Mouse (Mus musculus): ENCODE results near the gene Spesp1. TPM values are rescaled to one million over a fixed set of nuclear protein-coding genes. Genes with fewer than 3 reads are reported as not detected.
A peak's percentile ranks its signal among the peaks of the same experiment; 100 is the strongest.

Spesp1 gene
- polyA plus RNA-seq, 1 experiment from 2014 or later = not detected

DNA sequence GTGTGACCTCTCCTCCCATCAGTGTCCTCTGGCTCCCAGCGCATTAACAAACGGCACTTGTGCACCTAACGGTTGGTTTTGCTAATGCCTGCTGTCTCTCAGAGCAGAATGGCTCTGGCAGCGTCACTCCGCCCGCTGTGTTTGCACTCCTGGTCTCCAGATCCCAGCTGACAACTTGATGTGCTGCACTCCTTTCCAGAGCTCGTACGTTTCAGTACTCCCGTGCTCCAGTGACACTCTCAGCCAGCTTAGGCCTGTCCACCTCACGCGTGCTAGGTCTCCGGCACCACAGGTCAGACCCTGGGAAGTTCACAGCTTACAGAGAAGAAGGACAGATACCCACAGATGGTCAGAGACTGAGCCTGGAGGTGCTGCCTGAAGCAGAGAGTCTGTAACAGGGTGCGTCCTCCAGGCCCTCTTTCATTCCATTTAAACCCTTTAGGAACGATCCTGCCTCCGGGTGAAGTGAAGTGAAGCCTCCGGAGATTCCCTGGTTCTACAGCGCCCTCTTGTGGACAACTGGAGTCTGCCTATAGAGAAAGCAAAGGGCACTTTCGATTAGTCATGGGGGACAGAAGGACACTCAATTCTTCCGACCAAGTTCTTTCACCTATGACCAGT, 37.9 kb downstream of the Spesp1 start:
- Histone ChIP-seq H3K9me3 (no peaks in the 10 kb centered on the region), H3K4me1 (peaks cover 4% of the 10 kb centered on the region; the same call in 1 of the 2 replicates), H3K4me3 (no peak overlapping the region), H3K36me3 (no peaks in the 10 kb centered on the region), H3K9ac (no peak overlapping the region), H3K27me3 (replicated peaks) (no peaks in the 10 kb centered on the region), H3K27ac (no peak overlapping the region), H3K4me2 (replicated peaks) (peak overlapping the region; percentile 47)
- ATAC-seq (ENCODE audit: low FRiP score, low read depth) = peak; percentile 37
- 28% methylated on average over 19 of the region's 19 CpGs for WGBS

DNA sequence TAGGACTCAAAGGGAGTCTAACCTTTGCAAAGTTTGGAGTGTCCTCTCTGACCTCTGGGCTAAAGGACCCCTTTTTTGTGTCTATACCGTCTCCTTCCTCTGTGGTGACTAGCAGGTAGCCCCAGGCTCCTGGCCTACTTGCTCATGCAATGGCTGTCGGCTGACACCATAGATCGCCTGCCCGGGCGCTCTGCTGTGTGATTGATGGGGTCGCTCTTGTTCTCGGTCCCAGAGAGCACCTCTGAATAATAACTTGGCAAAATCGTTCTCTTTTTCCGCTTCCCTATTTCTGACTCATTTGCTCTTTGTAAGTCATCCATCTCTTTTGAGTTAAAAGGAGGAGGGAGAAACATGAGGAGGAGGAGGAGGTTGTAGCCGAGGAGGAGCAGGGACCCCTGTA, 42.0 kb downstream of the Spesp1 start:
- H3K9me3 ChIP-seq = no peaks in the 10 kb centered on the region

DNA sequence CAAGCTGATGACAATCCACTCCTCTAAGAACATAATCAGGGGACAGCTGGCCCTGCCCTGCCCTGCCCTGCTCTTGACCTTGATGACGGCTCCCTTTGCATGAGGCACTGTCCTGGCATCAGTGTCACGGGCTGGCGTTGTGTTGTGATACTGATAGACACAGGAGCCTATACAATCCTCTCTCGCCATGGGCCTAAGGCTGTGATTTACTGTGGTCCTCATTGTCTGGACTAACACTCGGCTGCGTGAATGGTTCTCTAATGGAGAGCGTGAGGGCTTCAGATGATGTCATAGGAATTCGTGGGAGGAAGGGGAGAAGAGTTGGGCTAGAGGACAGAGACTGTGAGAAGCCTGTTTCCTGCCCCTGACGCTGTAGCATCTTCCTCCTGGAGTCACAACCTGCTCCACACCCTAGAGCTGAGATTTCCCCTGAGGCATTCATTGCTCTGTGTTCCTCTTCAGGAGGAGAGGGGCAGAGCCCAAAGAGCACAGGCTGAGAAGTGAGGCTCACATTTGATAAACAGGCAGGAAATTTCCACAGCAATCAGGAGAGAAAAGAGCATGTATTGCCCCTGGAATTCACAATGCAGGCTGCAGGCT, 44.5 kb downstream of the Spesp1 start:
- Histone ChIP-seq H3K27ac (no peak overlapping the region), H3K4me2 (replicated peaks) (0 out of 2 replicates have a peak overlapping the region, but pooled peaks have one; percentile 20), H3K36me3 (no peaks in the 10 kb centered on the region), H3K4me3 (no peak overlapping the region), H3K4me1 (peaks cover 14% of the 10 kb centered on the region), H3K9me3 (no peaks in the 10 kb centered on the region), H3K9ac (peak overlapping the region; percentile 26; the same call in 1 of the 2 replicates), H3K27me3 (replicated peaks) (no peaks in the 10 kb centered on the region)
- WGBS = 22% methylated on average over 9 of the region's 9 CpGs
- ATAC-seq (ENCODE audit: low FRiP score, low read depth) = no peak

More for the DNA sequence above, 42.0 kb downstream of the Spesp1 start:
- Histone ChIP-seq H3K4me1 (peaks cover 14% of the 10 kb centered on the region), H3K27ac (no peak overlapping the region), H3K9ac (no peak overlapping the region), H3K4me3 (no peak overlapping the region), H3K4me2 (replicated peaks) (no peak overlapping the region), H3K36me3 (no peaks in the 10 kb centered on the region), H3K27me3 (replicated peaks) (no peaks in the 10 kb centered on the region)
- 36% methylated on average over 10 of the region's 10 CpGs for WGBS
- ATAC-seq (ENCODE audit: low FRiP score, low read depth) = no peak

GRCm38 (mm10) chr9:62235501-62235900, 46.5 kb downstream of the Spesp1 start:
- Histone ChIP-seq H3K27ac (no peak overlapping the region), H3K9me3 (no peaks in the 10 kb centered on the region), H3K9ac (no peak overlapping the region), H3K36me3 (no peaks in the 10 kb centered on the region), H3K4me3 (no peak overlapping the region), H3K27me3 (replicated peaks) (no peaks in the 10 kb centered on the region), H3K4me2 (replicated peaks) (no peak overlapping the region), H3K4me1 (peaks cover 14% of the 10 kb centered on the region)
- 90% methylated on average over 2 of the region's 2 CpGs for WGBS
- ATAC-seq (ENCODE audit: low FRiP score, low read depth) = no peak

- Histone ChIP-seq H3K9me3 (no peaks in the 10 kb centered on the region), H3K4me1 (peaks cover 6% of the 10 kb centered on the region), H3K27ac (no peak overlapping the region), H3K4me3 (no peak overlapping the region), H3K9ac (no peak overlapping the region), H3K27me3 (replicated peaks) (no peaks in the 10 kb centered on the region), H3K36me3 (no peaks in the 10 kb centered on the region), H3K4me2 (replicated peaks) (no peak overlapping the region)
- 32% methylated on average over 1 of the region's 1 CpGs for WGBS
- no peak for ATAC-seq (ENCODE audit: low FRiP score, low read depth)
Observed at GRCm38 (mm10) chr9:62232649-62233048, 49.4 kb downstream of the Spesp1 start.

GRCm38 (mm10) chr9:62231046-62231445, 51.0 kb downstream of the Spesp1 start:
- no peak overlapping the region for H3K4me2 ChIP-seq (replicated peaks)
- no peak overlapping the region for H3K27ac ChIP-seq
- no peaks in the 10 kb centered on the region for H3K27me3 ChIP-seq (replicated peaks)
- 81% methylated on average over 3 of the region's 3 CpGs for WGBS
- no peaks in the 10 kb centered on the region for H3K4me1 ChIP-seq
- H3K9ac ChIP-seq = no peak overlapping the region
- ATAC-seq (ENCODE audit: low FRiP score, low read depth) = no peak
- H3K36me3 ChIP-seq = no peaks in the 10 kb centered on the region
- no peaks in the 10 kb centered on the region for H3K9me3 ChIP-seq
- no peak overlapping the region for H3K4me3 ChIP-seq

DNA sequence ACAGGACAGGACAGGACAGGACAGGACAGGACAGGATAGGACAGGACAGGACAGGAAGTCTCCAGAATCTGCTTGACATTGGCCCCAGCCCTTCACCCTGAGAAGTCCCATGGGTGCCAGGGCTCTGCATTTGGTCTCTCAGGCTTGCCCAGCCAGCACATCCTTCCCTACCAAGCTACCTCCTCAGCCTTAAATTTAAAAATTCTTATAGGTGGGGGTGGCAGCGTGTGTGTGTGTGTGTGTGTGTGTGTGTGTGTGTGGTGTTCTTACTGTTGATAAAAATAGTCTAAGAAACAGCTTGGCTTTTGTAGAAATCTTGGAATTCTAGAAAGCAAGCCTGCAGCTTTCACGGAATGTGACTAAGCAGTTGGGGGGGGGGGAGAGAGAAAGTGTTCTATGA, 52.0 kb downstream of the Spesp1 start:
- ATAC-seq (ENCODE audit: low FRiP score, low read depth) = no peak
- H3K4me2 ChIP-seq (replicated peaks) = no peak overlapping the region
- WGBS = 90% methylated on average over 2 of the region's 2 CpGs
- H3K9me3 ChIP-seq = no peaks in the 10 kb centered on the region
- H3K36me3 ChIP-seq = no peaks in the 10 kb centered on the region
- no peak overlapping the region for H3K9ac ChIP-seq
- no peak overlapping the region for H3K27ac ChIP-seq
- no peak overlapping the region for H3K4me3 ChIP-seq
- no peaks in the 10 kb centered on the region for H3K4me1 ChIP-seq
- H3K27me3 ChIP-seq (replicated peaks) = no peaks in the 10 kb centered on the region

DNA sequence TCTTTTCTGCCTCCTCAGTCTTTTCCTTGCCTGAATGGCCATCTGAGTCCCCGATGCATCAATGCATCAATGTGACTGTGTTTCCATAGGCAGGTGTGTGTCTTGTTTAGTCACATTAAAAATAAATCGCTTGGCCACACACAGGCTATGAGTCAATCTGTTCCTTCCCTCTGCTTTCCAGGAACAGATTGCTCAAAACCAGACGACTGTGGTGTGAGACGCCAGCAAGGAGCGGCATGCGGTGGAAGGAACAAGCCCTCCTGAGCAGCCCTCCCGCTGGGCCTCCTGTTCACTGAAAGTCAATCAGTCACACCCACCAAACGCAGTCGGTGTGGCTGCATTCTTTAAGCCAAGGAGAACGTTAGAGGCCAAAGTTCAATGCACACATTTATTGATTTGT, 59.5 kb downstream of the Spesp1 start:
- no peak overlapping the region for H3K4me3 ChIP-seq
- H3K4me1 ChIP-seq = peaks cover 10% of the 10 kb centered on the region
- no peak overlapping the region for H3K9ac ChIP-seq
- H3K27me3 ChIP-seq (replicated peaks) = no peaks in the 10 kb centered on the region
- ATAC-seq (ENCODE audit: low FRiP score, low read depth) = no peak
- no peak overlapping the region for H3K4me2 ChIP-seq (replicated peaks)
- WGBS = 9% methylated on average over 10 of the region's 10 CpGs
- H3K36me3 ChIP-seq = no peaks in the 10 kb centered on the region
- H3K9me3 ChIP-seq = no peaks in the 10 kb centered on the region
- no peak overlapping the region for H3K27ac ChIP-seq

GRCm38 (mm10) chr9:62222029-62222428, 60.0 kb downstream of the Spesp1 start:
- H3K27me3 ChIP-seq (replicated peaks) = no peaks in the 10 kb centered on the region
- WGBS = 82% methylated on average over 2 of the region's 2 CpGs
- no peak for ATAC-seq (ENCODE audit: low FRiP score, low read depth)
- H3K36me3 ChIP-seq = no peaks in the 10 kb centered on the region
- no peak overlapping the region for H3K4me2 ChIP-seq (replicated peaks)
- no peaks in the 10 kb centered on the region for H3K9me3 ChIP-seq
- H3K4me3 ChIP-seq = no peak overlapping the region
- no peak overlapping the region for H3K9ac ChIP-seq
- H3K27ac ChIP-seq = no peak overlapping the region
- peaks cover 10% of the 10 kb centered on the region for H3K4me1 ChIP-seq

Small RNA genes lying within 50 kb of the gene (microRNA-seq; reads per million reads assigned to microRNA genes)
- gene Gm25603 = not detected

Other genes with a start within 250 kb of the Spesp1 start
- gene Glce, start 159.6 kb downstream of the Spesp1 start, polyA plus RNA-seq (2016; fragmentation: Nextera tagmentation; extraction: Ambion mirVana) = 17.3 and 21.9 TPM in 2 replicates
- 149 and 186 TPM in 2 replicates for gene Anp32a, start 59.1 kb upstream of the Spesp1 start, polyA plus RNA-seq (2016; fragmentation: Nextera tagmentation; extraction: Ambion mirVana)

All from neural tube, embryonic 12.5 days (tissue).